23 mouse cellular contexts compared by ENCODE assay signal in genomic region chr12:54596715-54597114, GRCm38 (mm10). TPM values are rescaled to one million over a fixed set of nuclear protein-coding genes. Genes with fewer than 3 reads are reported as not detected.
DNase-seq lines count a peak whose midpoint lies in the region; ATAC-seq lines count a peak whose summit lies in the region.
"Had no signal": no experiment of that assay in that cellular context is flagged by ENCODE, and none has a peak within 500 bp of the region (broad histone marks: within the 10 kb centered on the region; RNA-seq: fewer than 3 reads in every experiment).

No protein-coding gene starts in this region.

- no peak overlapping the region for H3K9ac ChIP-seq in limb, embryonic 12.5 days (replicated peaks)
- H3K9ac ChIP-seq in limb, embryonic 13.5 days: no peak overlapping the region

- 53% methylated on average over 4 of the region's 4 CpGs for WGBS in limb, embryonic 12.5 days
- 75% methylated on average over 4 of the region's 4 CpGs for WGBS in limb, embryonic 10.5 days
- 41% methylated on average over 4 of the region's 4 CpGs for WGBS in limb, embryonic 13.5 days

- H3K4me3 ChIP-seq in limb, embryonic 12.5 days (replicated peaks): no peak overlapping the region
- H3K4me3 ChIP-seq in limb, embryonic 10.5 days: no peak overlapping the region
- no peak overlapping the region for H3K4me3 ChIP-seq in limb, embryonic 13.5 days

- no peaks in the 10 kb centered on the region for H3K4me1 ChIP-seq in limb, embryonic 12.5 days (replicated peaks)
- 0 out of 2 replicates have a peak, but pooled peaks cover 2% of the 10 kb centered on the region for H3K4me1 ChIP-seq in limb, embryonic 10.5 days
- no peaks in the 10 kb centered on the region for H3K4me1 ChIP-seq in limb, embryonic 13.5 days

- peak; percentile 24 for DNase-seq in heart, adult 11 months
- DNase-seq in heart, adult 9 months (ENCODE audit: low spot score in 2 of 2): no peak
- no peak for DNase-seq in limb, embryonic 10.5 days (ENCODE audit: low spot score)
- DNase-seq in 3T3-L1 (ENCODE audit: low read depth, low spot score): peak; percentile 57
- DNase-seq in layer of hippocampus, adult 11-12 months (ENCODE audit: low spot score): no peak
- no peak for DNase-seq in lung, postnatal 36 days
- DNase-seq: adrenal gland, adult 2 months; adrenal gland, adult 8-10 months; adrenal gland, postnatal 10 days; adrenal gland, postnatal 14 days; adrenal gland, postnatal 25 days; adrenal gland, postnatal 36 days; B cell, adult 2 months; cerebellum, adult 11 months; cerebellum, adult 11-12 months; cerebellum, adult 18-20 months had no signal

- H3K36me3 ChIP-seq in limb, embryonic 12.5 days: no peaks in the 10 kb centered on the region
- no peaks in the 10 kb centered on the region for H3K36me3 ChIP-seq in limb, embryonic 10.5 days
- H3K36me3 ChIP-seq in limb, embryonic 13.5 days: no peaks in the 10 kb centered on the region
- H3K36me3 ChIP-seq: G1E had no signal

- no peak overlapping the region for H3K27ac ChIP-seq in limb, embryonic 12.5 days
- H3K27ac ChIP-seq in limb, embryonic 10.5 days: no peak overlapping the region
- H3K27ac ChIP-seq in limb, embryonic 13.5 days: no peak overlapping the region

- ATAC-seq in limb, embryonic 12.5 days (ENCODE audit: insufficient number of reproducible peaks, insufficient read depth, low FRiP score, low TSS enrichment, low read depth): 0 out of 2 replicates have a peak, but pooled peaks have one; percentile 52
- 0 out of 2 replicates have a peak, but pooled peaks have one; percentile 54 for ATAC-seq in limb, embryonic 13.5 days (ENCODE audit: low FRiP score, low read depth)
- ATAC-seq: activated CD4-positive, CD25-positive, alpha-beta regulatory T cell, adult 4 months; CD4-positive, CD25-positive, alpha-beta regulatory T cell, adult 4 months; Patski had no signal

- no peak overlapping the region for H3K4me2 ChIP-seq in limb, embryonic 12.5 days
- no peak overlapping the region for H3K4me2 ChIP-seq in limb, embryonic 13.5 days (replicated peaks)

- H3K27me3 ChIP-seq in limb, embryonic 12.5 days: no peaks in the 10 kb centered on the region
- no peaks in the 10 kb centered on the region for H3K27me3 ChIP-seq in limb, embryonic 10.5 days (ENCODE audit: low read depth, poor library complexity, severe bottlenecking)
- H3K27me3 ChIP-seq in limb, embryonic 13.5 days: no peaks in the 10 kb centered on the region
- H3K27me3 ChIP-seq: CH12.LX, Patski had no signal

- H3K9me3 ChIP-seq in limb, embryonic 12.5 days: peaks cover 3% of the 10 kb centered on the region; the same call in 1 of the 2 replicates
- H3K9me3 ChIP-seq in limb, embryonic 10.5 days (replicated peaks): no peaks in the 10 kb centered on the region
- no peaks in the 10 kb centered on the region; the same call in 1 of the 2 replicates for H3K9me3 ChIP-seq in limb, embryonic 13.5 days
- H3K9me3 ChIP-seq: G1E had no signal

RNA-seq across cellular contexts. Expression of gene Sptssa, which starts 59.7 kb away (rescaled TPM):
- 200 and 201 TPM in 2 replicates for polyA plus RNA-seq in limb, embryonic 12.5 days (2016; fragmentation: Nextera tagmentation; extraction: Ambion mirVana)
- 130 and 143 TPM in 2 replicates for polyA plus RNA-seq in limb, embryonic 10.5 days (2016; fragmentation: Nextera tagmentation; extraction: Ambion mirVana)
- 219 and 235 TPM in 2 replicates for polyA plus RNA-seq in limb, embryonic 13.5 days (2015; fragmentation: Nextera tagmentation; extraction: Ambion mirVana)

Comparison
In these comparisons a context has a peak if more than half of its experiments do, and no peak if none do; other contexts are left out.
1. DNase-seq: peak in heart, adult 11 months (single experiment) and 3T3-L1 (single experiment); none in heart, adult 9 months (0 of 2), limb, embryonic 10.5 days (single experiment), layer of hippocampus, adult 11-12 months (single experiment) and lung, postnatal 36 days (single experiment).